Mouse (Mus musculus) bone marrow macrophage, adult 2 months (primary cell): ENCODE measurements at regions not wholly inside any gene's neighbourhood (a gene's known extent, or its start where the extent isn't known, plus 50 kb on each side); places are given as distances from the start of the nearest gene placed in this dataset.

Source experiments
- CTCF ChIP-seq: IDR thresholded peaks from 2 replicates; pipeline ENCODE4 v1.5.1; 2012; ENCODE audit warnings: low read depth, mild to moderate bottlenecking, low read length, moderate library complexity
- POLR2A ChIP-seq: IDR thresholded peaks from 2 replicates; pipeline ENCODE4 v1.6.1; 2012; ENCODE audit warnings: mild to moderate bottlenecking, low read depth, low read length, borderline replicate concordance

- TF ChIP-seq CTCF (no peak), POLR2A (no peak)
Measured at GRCm38 (mm10) chr10:24485461-24485860, 109.8 kb upstream of the Ccn2 start.
